In genomic region chrX:153497688-153498516, GRCm38 (mm10) we compare ENCODE assay signal across 8 mouse cellular contexts. TPM values are rescaled to one million over a fixed set of nuclear protein-coding genes. Genes with fewer than 3 reads are reported as not detected.
DNase-seq lines count a peak whose midpoint lies in the region; ATAC-seq lines count a peak whose summit lies in the region.

TSS of gene Ubqln2 (plus strand) at chrX:153498227.

- 15% methylated on average over 40 of the region's 76 CpGs for WGBS in hindbrain, embryonic 14.5 days

- no peaks in the 10 kb centered on the region for H3K9me3 ChIP-seq in hindbrain, embryonic 14.5 days (ENCODE audit: control insufficient read depth, low read length)

- peak within 1 kb of the TSS; percentile 76 for H3K4me2 ChIP-seq in hindbrain, embryonic 14.5 days (replicated peaks)

- H3K27ac ChIP-seq in hindbrain, embryonic 14.5 days: peak within 1 kb of the TSS; percentile 96

- ATAC-seq in hindbrain, embryonic 14.5 days (ENCODE audit: low FRiP score): peak; percentile 94

- H3K36me3 ChIP-seq in hindbrain, embryonic 14.5 days (replicated peaks; ENCODE audit: control insufficient read depth, insufficient read depth): 0 out of 2 replicates have a peak, but pooled peaks cover 7% of the 10 kb centered on the region

- H3K4me1 ChIP-seq in hindbrain, embryonic 14.5 days (replicated peaks; ENCODE audit: control insufficient read depth, insufficient read depth, low read length): peaks cover 2% of the 10 kb centered on the region; the same call in 1 of the 2 replicates

- H3K4me3 ChIP-seq in hindbrain, embryonic 14.5 days (replicated peaks; ENCODE audit: low read length): peak within 1 kb of the TSS; percentile 65

- no peaks in the 10 kb centered on the region for H3K27me3 ChIP-seq in hindbrain, embryonic 14.5 days (ENCODE audit: control insufficient read depth, insufficient read depth, low read length)

- peak within 1 kb of the TSS; percentile 90 for H3K9ac ChIP-seq in hindbrain, embryonic 14.5 days

- peak; percentile 68 for DNase-seq in T-cell, adult 2 months (ENCODE audit: low spot score)
- DNase-seq in cerebellum, postnatal 36 days: peak; percentile 77 to 81
- peak; percentile 62 to 72 for DNase-seq in frontal cortex, postnatal 36 days (ENCODE audit: low spot score in 2 of 2)
- DNase-seq in hindbrain, embryonic 14.5 days (ENCODE audit: low spot score): peak; percentile 78
- DNase-seq in layer of hippocampus, postnatal 36 days: peak; percentile 72 to 77
- DNase-seq in lung, postnatal 25 days (ENCODE audit: low spot score): peak; percentile 66
- DNase-seq in retina, adult 2 months (ENCODE audit: low read depth, low spot score): peak; percentile 70
- peak; percentile 77 for DNase-seq in thymus, postnatal 25 days

RNA-seq across cellular contexts. Expression of gene Ubqln2, which starts in this region (rescaled TPM):
- 67.3 and 71.7 TPM in 2 replicates for polyA plus RNA-seq in hindbrain, embryonic 14.5 days (2014; fragmentation: Nextera tagmentation; extraction: Ambion mirVana)
- 100 to 1,000 TPM; 232 to 242 TPM for total RNA-seq in layer of hippocampus, postnatal 36 days (2021)

Comparison
In these comparisons a context has a peak if more than half of its experiments do, and no peak if none do; other contexts are left out.
1. Peak in every context shown above with its lines: DNase-seq, ATAC-seq, H3K4me3 ChIP-seq and H3K27ac ChIP-seq.